Mouse (Mus musculus) heart, embryonic 14.5 days (tissue): ENCODE measurements at regions not wholly inside any gene's neighbourhood (a gene's known extent, or its start where the extent isn't known, plus 50 kb on each side); places are given as distances from the start of the nearest gene placed in this dataset.

Experiments
- ATAC-seq: fragments of 200-750 bp; cut with Nextera tagmentation; 2 replicates; pipeline ENCODE4 v1.8.0; 2017; ENCODE audit warnings: low read depth, moderate TSS enrichment; ENCODE audit not compliant: insufficient number of reproducible peaks, insufficient read depth, low FRiP score
- H3K27ac ChIP-seq, 2 experiments: fragments of 200-500 bp in 1 of 2; fragments of 300-500 bp in 1 of 2; sonication (generic) in 1 of 2; replicated peaks in 1 of 2; 2 replicates each; pipeline ENCODE4 v1.5.1; 2012 to 2014; ENCODE audit warnings: low read depth in 2 of 2, low read length in 2 of 2, control low read depth in 1 of 2, mild to moderate bottlenecking in 1 of 2, mixed read lengths in 1 of 2; ENCODE audit not compliant: control insufficient read depth in 1 of 2, insufficient read depth in 1 of 2
- H3K27me3 ChIP-seq: fragments of 300-500 bp; sonication (generic); 2 replicates; pipeline ENCODE4 v1.6.1; 2014; ENCODE audit warnings: mild to moderate bottlenecking, low read length, control low read depth; ENCODE audit not compliant: control insufficient read depth, insufficient read depth
- H3K36me3 ChIP-seq: fragments of 300-500 bp; sonication (generic); 2 replicates; pipeline ENCODE4 v1.6.1; 2014; ENCODE audit warnings: mild to moderate bottlenecking, control low read depth, low read length, mixed read lengths; ENCODE audit not compliant: control insufficient read depth, insufficient read depth
- H3K4me1 ChIP-seq, 2 experiments: fragments of 200-500 bp in 1 of 2; fragments of 300-500 bp in 1 of 2; sonication (generic) in 1 of 2; 2 replicates each; pipeline ENCODE4 v1.6.1; 2012 to 2014; ENCODE audit warnings: low read length in 2 of 2, control low read depth in 1 of 2, mixed read lengths in 1 of 2; ENCODE audit not compliant: control insufficient read depth in 2 of 2, insufficient read depth in 2 of 2
- H3K4me2 ChIP-seq: fragments of 300-500 bp; sonication (generic); 2 replicates; pipeline ENCODE4 v1.6.1; 2014; ENCODE audit warnings: mild to moderate bottlenecking, low read length
- H3K4me3 ChIP-seq, 2 experiments: fragments of 200-500 bp in 1 of 2; fragments of 300-500 bp in 1 of 2; sonication (generic) in 1 of 2; 2 replicates each; pipeline ENCODE4 v1.5.1; 2012 to 2014; ENCODE audit warnings: low read length in 2 of 2, mild to moderate bottlenecking in 2 of 2, control low read depth in 1 of 2, low read depth in 1 of 2, moderate library complexity in 1 of 2; ENCODE audit not compliant: control insufficient read depth in 1 of 2, insufficient read depth in 1 of 2
- H3K9ac ChIP-seq: fragments of 300-500 bp; sonication (generic); 2 replicates; pipeline ENCODE4 v1.6.1; 2014; ENCODE audit warnings: mild to moderate bottlenecking, low read length
- H3K9me3 ChIP-seq: fragments of 300-500 bp; sonication (generic); 2 replicates; pipeline ENCODE4 v1.6.1; 2016; ENCODE audit warnings: low read length, control low read depth; ENCODE audit not compliant: control insufficient read depth
- WGBS: fragments of 180-500 bp; shearing (Covaris S2); extraction: QIAGEN DNeasy Blood & Tissue Kit; methylation state at CpG from one replicate; pipeline ENCODE4 v1.1.7; 2014; 5-methylcytosine and 5-hydroxymethylcytosine counted together

DNA sequence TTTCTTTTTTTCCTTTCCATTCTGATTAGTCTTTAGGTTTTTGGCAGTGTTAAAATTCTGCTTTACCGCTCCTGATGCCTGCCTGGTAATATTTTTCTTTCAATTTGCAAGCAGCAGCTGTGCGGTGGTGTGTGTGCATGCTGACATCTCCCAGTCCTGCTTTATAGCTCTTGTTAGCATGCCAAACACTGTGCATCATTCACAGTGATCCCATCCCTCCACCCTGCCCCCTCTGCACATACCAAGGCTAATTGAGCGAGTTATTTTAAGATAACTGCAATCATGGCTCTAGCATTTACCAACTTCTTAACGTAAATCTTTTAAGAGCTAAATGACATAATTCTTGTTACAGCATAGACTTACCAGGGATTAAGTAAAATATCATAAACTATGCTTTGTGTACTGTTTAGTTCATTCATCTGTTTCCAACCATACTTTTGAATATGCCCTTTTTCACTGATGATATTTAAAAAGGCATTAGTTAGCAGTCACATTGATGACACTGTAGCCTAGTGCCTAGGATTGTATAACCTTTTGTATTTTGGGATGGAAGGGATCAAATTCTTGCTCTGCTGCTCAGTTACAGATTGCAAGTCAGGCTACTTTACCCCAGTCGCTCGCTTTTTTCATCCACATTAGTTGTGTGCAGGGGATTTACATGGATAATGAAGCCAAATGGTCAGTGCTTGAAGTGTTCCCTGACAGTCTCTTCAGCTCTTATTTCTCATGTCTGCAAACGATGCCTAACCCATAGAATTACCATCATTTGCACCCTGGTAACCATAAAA lies 487.0 kb downstream of the Lmo7 start:
- Histone ChIP-seq H3K4me3 (no peak overlapping the region), H3K27ac (no peak overlapping the region), H3K4me2 (peak overlapping the region; percentile 19; the same call in 1 of the 2 replicates), H3K4me1 (no peaks in the 10 kb centered on the region; a peak in 2 of 4 replicates), H3K36me3 (no peaks in the 10 kb centered on the region), H3K9ac (no peak overlapping the region), H3K27me3 (no peaks in the 10 kb centered on the region), H3K9me3 (no peaks in the 10 kb centered on the region)
- peak; percentile 61; the same call in 1 of the 2 replicates for ATAC-seq
- 43% methylated on average over 7 of the region's 7 CpGs for WGBS

DNA sequence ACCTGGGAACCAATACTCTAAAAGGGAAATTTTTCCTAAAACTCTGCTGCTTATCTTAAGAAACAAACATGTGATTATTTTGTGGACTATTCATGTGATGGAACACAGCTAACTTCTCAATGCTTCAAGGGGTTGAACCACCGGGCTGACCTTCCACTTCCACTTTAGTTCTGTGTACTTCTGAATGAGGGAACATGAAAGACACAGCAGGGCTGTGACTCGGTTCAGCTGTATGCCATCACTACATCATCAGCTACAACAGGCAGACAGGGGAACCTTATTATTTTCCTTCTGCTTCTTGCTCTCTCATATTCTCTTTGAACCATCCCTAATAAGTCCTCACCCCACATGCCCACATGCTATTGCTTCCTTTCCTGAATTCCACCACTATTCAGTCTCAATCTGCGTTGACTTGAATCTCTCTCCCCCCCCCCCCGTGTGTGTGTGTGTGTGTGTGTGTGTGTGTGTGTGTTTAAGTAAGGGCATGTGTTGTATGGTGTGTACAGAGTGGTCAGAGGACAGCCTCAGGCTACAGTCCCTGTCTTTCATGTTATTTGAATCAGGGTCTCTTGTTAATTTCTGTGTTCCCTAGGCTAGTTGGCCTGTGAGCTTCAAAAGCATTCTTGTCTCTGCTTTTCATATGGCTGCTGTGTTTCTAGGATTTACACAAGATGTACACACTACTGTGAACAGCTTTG lies 485.7 kb downstream of the Lmo7 start:
- ATAC-seq, result no peak
- Histone ChIP-seq H3K9me3 (no peaks in the 10 kb centered on the region), H3K4me2 (no peak overlapping the region), H3K9ac (no peak overlapping the region), H3K36me3 (no peaks in the 10 kb centered on the region), H3K27me3 (no peaks in the 10 kb centered on the region), H3K4me3 (no peak overlapping the region), H3K4me1 (no peaks in the 10 kb centered on the region; a peak in 2 of 4 replicates), H3K27ac (no peak overlapping the region)
- WGBS, result 61% methylated on average over 4 of the region's 4 CpGs

DNA sequence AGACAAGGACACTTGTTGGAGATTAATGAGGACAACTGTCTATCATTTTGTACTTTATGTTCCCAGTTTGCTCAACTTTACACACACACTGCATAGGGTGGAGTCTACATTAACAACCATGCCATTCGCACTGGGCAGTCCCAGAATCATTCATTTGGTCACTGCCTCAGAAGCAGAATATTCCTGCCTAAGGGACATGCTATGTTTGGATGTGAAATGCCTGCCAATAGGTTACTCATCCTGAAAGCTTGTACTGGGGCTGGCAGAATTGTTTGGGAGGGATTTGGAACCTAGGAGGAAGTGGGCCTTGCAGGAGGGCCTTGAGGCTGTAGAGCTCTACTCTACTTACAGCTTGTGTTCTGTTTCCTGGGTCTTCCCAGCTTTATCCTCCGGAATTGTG lies 482.3 kb downstream of the Lmo7 start:
- 86% methylated on average over 2 of the region's 2 CpGs for WGBS
- no peak for ATAC-seq

DNA sequence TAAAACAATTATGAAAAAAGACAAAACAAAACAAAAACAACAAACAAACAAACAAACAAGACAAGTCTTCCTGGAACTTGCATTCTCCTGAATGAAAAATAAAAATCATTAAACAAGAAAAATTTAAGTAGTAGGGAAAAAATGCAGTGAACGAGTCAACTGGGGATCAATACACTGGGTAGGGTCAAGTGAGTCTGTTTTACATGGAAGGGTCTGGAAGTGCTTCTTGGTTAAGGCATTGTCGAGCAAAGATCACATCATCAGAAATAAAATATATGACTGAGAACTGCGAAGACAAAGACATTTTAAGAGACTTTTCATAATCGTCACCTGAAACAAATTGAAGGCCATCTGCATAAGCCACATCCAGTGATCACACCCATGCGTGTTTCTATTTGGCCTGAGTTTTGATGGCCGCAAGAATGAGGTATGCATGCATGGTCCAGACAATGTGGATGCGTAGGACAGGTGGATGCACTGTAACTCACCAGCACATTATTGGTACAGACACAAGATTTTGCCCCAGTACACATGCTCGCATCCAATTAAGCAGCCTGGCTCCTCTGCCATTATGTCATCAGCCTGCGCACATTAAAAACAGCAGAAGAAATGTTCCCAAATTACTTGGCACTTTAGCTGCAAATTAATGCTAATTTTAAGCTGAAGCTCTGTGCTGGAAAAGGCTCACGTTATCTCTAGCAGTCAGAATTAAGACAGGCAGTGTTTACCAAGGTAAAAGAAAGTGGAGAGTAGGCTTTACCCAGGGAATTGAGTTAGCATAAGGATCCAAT lies 475.3 kb downstream of the Lmo7 start:
- ATAC-seq, result no peak
- H3K4me2 ChIP-seq, result no peak overlapping the region
- no peaks in the 10 kb centered on the region for H3K9me3 ChIP-seq
- no peak overlapping the region for H3K9ac ChIP-seq
- H3K4me3 ChIP-seq, result no peak overlapping the region
- no peaks in the 10 kb centered on the region for H3K36me3 ChIP-seq
- no peak overlapping the region for H3K27ac ChIP-seq
- H3K27me3 ChIP-seq, result no peaks in the 10 kb centered on the region
- H3K4me1 ChIP-seq, result peaks cover 2 to 9% of the 10 kb centered on the region in 2 experiments; a peak in 3 of 4 replicates
- WGBS, result 86% methylated on average over 10 of the region's 10 CpGs

More for the DNA sequence above, 482.3 kb downstream of the Lmo7 start:
- Histone ChIP-seq H3K9ac (no peak overlapping the region), H3K4me1 (peaks cover 2 to 9% of the 10 kb centered on the region in 2 experiments; a peak in 3 of 4 replicates), H3K9me3 (no peaks in the 10 kb centered on the region), H3K36me3 (no peaks in the 10 kb centered on the region), H3K27ac (no peak overlapping the region), H3K27me3 (no peaks in the 10 kb centered on the region), H3K4me3 (no peak overlapping the region), H3K4me2 (no peak overlapping the region)

DNA sequence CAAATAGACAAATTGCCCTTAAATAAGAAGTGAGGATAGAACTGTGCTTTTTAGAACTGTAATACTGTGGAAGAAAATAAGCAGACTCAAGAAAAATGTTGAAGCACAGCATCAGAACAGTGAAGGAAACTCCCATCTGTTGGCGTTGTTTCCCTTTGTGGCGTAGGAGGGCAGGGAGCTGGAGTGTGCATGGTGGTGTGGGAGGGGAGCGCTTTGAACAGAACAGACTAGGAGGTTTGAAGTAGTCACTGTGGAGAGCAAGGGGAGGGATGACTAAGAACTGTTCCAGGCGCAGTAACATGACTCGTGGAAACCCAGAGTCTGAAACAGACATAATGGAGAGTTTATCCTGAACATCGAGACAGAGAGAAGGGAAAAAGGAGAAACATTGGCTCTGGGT lies 469.7 kb downstream of the Lmo7 start:
- no peaks in the 10 kb centered on the region for H3K36me3 ChIP-seq
- H3K4me3 ChIP-seq, result no peak overlapping the region
- H3K9me3 ChIP-seq, result no peaks in the 10 kb centered on the region
- 73% methylated on average over 6 of the region's 6 CpGs for WGBS
- ATAC-seq, result no peak
- no peaks in the 10 kb centered on the region for H3K27me3 ChIP-seq
- no peaks in the 10 kb centered on the region for H3K4me1 ChIP-seq
- H3K4me2 ChIP-seq, result no peak overlapping the region
- no peak overlapping the region for H3K27ac ChIP-seq
- H3K9ac ChIP-seq, result no peak overlapping the region

DNA sequence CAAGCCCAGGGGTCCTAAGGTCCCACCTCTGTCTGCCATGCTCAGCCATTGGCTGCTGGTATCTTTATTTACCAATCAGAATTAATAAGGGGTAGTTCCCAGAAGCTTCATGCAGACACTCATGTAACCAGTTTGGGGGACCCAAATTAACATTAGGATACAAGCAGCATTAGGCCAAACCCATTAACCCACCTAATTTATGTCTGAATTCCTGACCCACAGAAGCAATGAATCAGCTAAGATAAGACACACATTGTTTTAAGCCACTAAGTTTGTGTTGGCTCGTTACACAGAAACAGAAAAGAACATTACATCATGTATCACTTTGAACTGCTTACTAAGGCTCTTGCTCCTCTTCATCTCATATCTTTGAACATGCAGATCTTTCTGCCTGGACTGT lies 461.0 kb downstream of the Lmo7 start:
- Histone ChIP-seq H3K9ac (no peak overlapping the region), H3K27ac (no peak overlapping the region), H3K4me2 (no peak overlapping the region), H3K4me3 (no peak overlapping the region), H3K27me3 (no peaks in the 10 kb centered on the region), H3K9me3 (no peaks in the 10 kb centered on the region), H3K36me3 (no peaks in the 10 kb centered on the region), H3K4me1 (peaks cover 0 to 7% of the 10 kb centered on the region in 2 experiments; a peak in 1 of 4 replicates)
- WGBS, result 27% methylated on average over 1 of the region's 1 CpGs
- no peak for ATAC-seq

DNA sequence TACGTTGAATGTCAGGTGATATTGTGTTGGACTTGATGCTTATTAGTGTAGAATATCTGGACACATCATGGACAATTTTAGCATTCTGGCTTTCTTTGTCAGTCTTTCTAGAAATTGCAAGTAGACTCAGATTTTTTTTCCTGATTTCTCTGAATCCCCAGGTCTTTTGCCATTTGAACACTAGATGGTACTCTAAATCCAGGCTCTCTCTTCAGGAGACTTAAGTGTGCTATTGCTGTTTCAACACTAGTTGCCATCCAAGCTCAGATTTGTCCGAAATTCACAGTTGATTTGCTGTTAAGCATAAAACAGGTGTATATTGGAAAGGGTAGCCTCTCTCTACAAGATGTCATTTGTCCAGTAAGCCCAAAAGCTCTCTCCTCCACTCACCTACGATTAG lies 451.5 kb downstream of the Lmo7 start:
- H3K27me3 ChIP-seq, result no peaks in the 10 kb centered on the region
- H3K9ac ChIP-seq, result no peak overlapping the region
- ATAC-seq, result no peak
- H3K4me2 ChIP-seq, result no peak overlapping the region
- H3K4me1 ChIP-seq, result no peaks in the 10 kb centered on the region
- no peaks in the 10 kb centered on the region for H3K9me3 ChIP-seq
- 72% methylated on average over 3 of the region's 3 CpGs for WGBS
- H3K36me3 ChIP-seq, result no peaks in the 10 kb centered on the region
- H3K27ac ChIP-seq, result no peak overlapping the region
- H3K4me3 ChIP-seq, result no peak overlapping the region
